Mouse (Mus musculus) embryonic facial prominence, embryonic 15.5 days (tissue): ENCODE results near the gene Ssc4d. TPM values are rescaled to one million over a fixed set of nuclear protein-coding genes. Genes with fewer than 3 reads are reported as not detected.

Source experiments
- ATAC-seq: fragments of 200-750 bp; cut with Nextera tagmentation; 2 replicates; pipeline ENCODE4 v1.8.0; 2017; ENCODE audit warnings: low read depth, moderate TSS enrichment; ENCODE audit not compliant: insufficient number of reproducible peaks, low FRiP score, low TSS enrichment
- H3K27ac ChIP-seq: fragments of 300-500 bp; sonication (generic); replicated peaks from 2 replicates; pipeline ENCODE4 v1.5.1; 2015; ENCODE audit warnings: mild to moderate bottlenecking, inconsistent platforms
- H3K27me3 ChIP-seq: fragments of 300-500 bp; sonication (generic); 2 replicates; pipeline ENCODE4 v1.6.1; 2015; ENCODE audit warnings: inconsistent platforms
- H3K36me3 ChIP-seq: fragments of 300-500 bp; sonication (generic); 2 replicates; pipeline ENCODE4 v1.6.1; 2015; ENCODE audit warnings: mild to moderate bottlenecking, inconsistent platforms
- H3K4me1 ChIP-seq: fragments of 300-500 bp; sonication (generic); 2 replicates; pipeline ENCODE4 v1.6.1; 2015; ENCODE audit warnings: inconsistent platforms
- H3K4me2 ChIP-seq: fragments of 300-500 bp; sonication (generic); replicated peaks from 2 replicates; pipeline ENCODE4 v1.6.1; 2015; ENCODE audit warnings: mild to moderate bottlenecking, inconsistent platforms
- H3K4me3 ChIP-seq: fragments of 300-500 bp; sonication (generic); replicated peaks from 2 replicates; pipeline ENCODE4 v1.5.1; 2015; ENCODE audit warnings: mild to moderate bottlenecking, inconsistent platforms
- H3K9ac ChIP-seq: fragments of 300-500 bp; sonication (generic); 2 replicates; pipeline ENCODE4 v1.6.1; 2015; ENCODE audit warnings: inconsistent platforms
- H3K9me3 ChIP-seq: fragments of 300-500 bp; sonication (generic); replicated peaks from 2 replicates; pipeline ENCODE4 v1.6.1; 2016; ENCODE audit warnings: inconsistent platforms
- WGBS: fragments of 180-500 bp; shearing (Covaris S2); methylation state at CpG from one replicate; pipeline ENCODE4 v1.1.7; 2015; 5-methylcytosine and 5-hydroxymethylcytosine counted together
- polyA plus RNA-seq: library from polyadenylated mRNA; unstranded; fragments of >200 nt; fragmentation: Nextera tagmentation; extraction: Ambion mirVana; gene quantifications from 2 replicates; pipeline ENCODE4 v1.2.1, GENCODE M21; 2015

Ssc4d gene
- polyA plus RNA-seq, 1 experiment from 2014 or later = 3.4 TPM

GRCm38 (mm10) chr5:135975893-135976668 is 1.8 kb upstream of the Ssc4d start:
- no peaks in the 10 kb centered on the region for H3K9me3 ChIP-seq
- ATAC-seq = no peak
- H3K27ac ChIP-seq = no peak overlapping the region
- no peaks in the 10 kb centered on the region for H3K36me3 ChIP-seq
- no peak overlapping the region for H3K9ac ChIP-seq
- H3K27me3 ChIP-seq = no peaks in the 10 kb centered on the region
- WGBS = 91% methylated on average over 8 of the region's 8 CpGs
- peaks cover 6% of the 10 kb centered on the region; the same call in 1 of the 2 replicates for H3K4me1 ChIP-seq
- H3K4me2 ChIP-seq = no peak overlapping the region
- no peak overlapping the region for H3K4me3 ChIP-seq

GRCm38 (mm10) chr5:135971876-135972275 is 2.5 kb downstream of the Ssc4d start:
- Histone ChIP-seq H3K27me3 (no peaks in the 10 kb centered on the region), H3K9ac (no peak overlapping the region), H3K36me3 (no peaks in the 10 kb centered on the region), H3K4me3 (no peak overlapping the region), H3K9me3 (no peaks in the 10 kb centered on the region), H3K4me1 (peaks cover 6% of the 10 kb centered on the region; the same call in 1 of the 2 replicates), H3K4me2 (no peak overlapping the region), H3K27ac (no peak overlapping the region)
- no peak for ATAC-seq
- WGBS = 87% methylated on average over 7 of the region's 7 CpGs

GRCm38 (mm10) chr5:135970247-135970646 is 4.1 kb downstream of the Ssc4d start:
- Histone ChIP-seq H3K9me3 (no peaks in the 10 kb centered on the region), H3K27me3 (no peaks in the 10 kb centered on the region), H3K36me3 (no peaks in the 10 kb centered on the region), H3K4me3 (no peak overlapping the region), H3K4me2 (no peak overlapping the region), H3K9ac (no peak overlapping the region), H3K4me1 (peaks cover 11% of the 10 kb centered on the region), H3K27ac (no peak overlapping the region)
- no peak for ATAC-seq
- WGBS = 75% methylated on average over 6 of the region's 6 CpGs

- no peak overlapping the region for H3K4me3 ChIP-seq
- H3K27ac ChIP-seq = no peak overlapping the region
- H3K4me2 ChIP-seq = no peak overlapping the region
- H3K9ac ChIP-seq = no peak overlapping the region
- no peaks in the 10 kb centered on the region for H3K36me3 ChIP-seq
- WGBS = 52% methylated on average over 1 of the region's 1 CpGs
- peaks cover 8% of the 10 kb centered on the region for H3K4me1 ChIP-seq
- H3K9me3 ChIP-seq = no peaks in the 10 kb centered on the region
- ATAC-seq = no peak
- H3K27me3 ChIP-seq = no peaks in the 10 kb centered on the region
Measured at GRCm38 (mm10) chr5:135968781-135969180, 5.5 kb downstream of the Ssc4d start.

- 62% methylated on average over 9 of the region's 9 CpGs for WGBS
- H3K36me3 ChIP-seq = no peaks in the 10 kb centered on the region
- H3K27ac ChIP-seq = no peak overlapping the region
- peaks cover 16% of the 10 kb centered on the region for H3K4me1 ChIP-seq
- H3K4me2 ChIP-seq = no peak overlapping the region
- H3K9me3 ChIP-seq = no peaks in the 10 kb centered on the region
- no peaks in the 10 kb centered on the region for H3K27me3 ChIP-seq
- H3K9ac ChIP-seq = no peak overlapping the region
- ATAC-seq = no peak
- no peak overlapping the region for H3K4me3 ChIP-seq
Measured at GRCm38 (mm10) chr5:135966866-135967265, 7.5 kb downstream of the Ssc4d start.

- peaks cover 21% of the 10 kb centered on the region for H3K4me1 ChIP-seq
- no peak overlapping the region for H3K27ac ChIP-seq
- 11% methylated on average over 24 of the region's 24 CpGs for WGBS
- H3K27me3 ChIP-seq = no peaks in the 10 kb centered on the region
- peak overlapping the region; percentile 48 for H3K4me2 ChIP-seq
- H3K9ac ChIP-seq = no peak overlapping the region; the same call in 1 of the 2 replicates
- ATAC-seq = no peak
- peak overlapping the region; percentile 22 for H3K4me3 ChIP-seq
- H3K9me3 ChIP-seq = no peaks in the 10 kb centered on the region
- no peaks in the 10 kb centered on the region for H3K36me3 ChIP-seq
Measured at GRCm38 (mm10) chr5:135965501-135965930, 8.8 kb downstream of the Ssc4d start.

GRCm38 (mm10) chr5:135963280-135963627 is 11.1 kb downstream of the Ssc4d start:
- Histone ChIP-seq H3K4me3 (peak overlapping the region; percentile 71), H3K9ac (peak overlapping the region; percentile 85), H3K9me3 (no peaks in the 10 kb centered on the region), H3K36me3 (no peaks in the 10 kb centered on the region), H3K4me2 (peak overlapping the region; percentile 86), H3K4me1 (peaks cover 23% of the 10 kb centered on the region), H3K27me3 (no peaks in the 10 kb centered on the region), H3K27ac (peak overlapping the region; percentile 95)
- 6% methylated on average over 6 of the region's 6 CpGs for WGBS
- ATAC-seq = no peak

GRCm38 (mm10) chr5:135962492-135963279 is 11.6 kb downstream of the Ssc4d start:
- Histone ChIP-seq H3K4me1 (peaks cover 25% of the 10 kb centered on the region), H3K36me3 (no peaks in the 10 kb centered on the region), H3K4me2 (peak overlapping the region; percentile 86), H3K9me3 (no peaks in the 10 kb centered on the region), H3K27me3 (no peaks in the 10 kb centered on the region), H3K4me3 (peak overlapping the region; percentile 71), H3K9ac (peak overlapping the region; percentile 85), H3K27ac (peak overlapping the region; percentile 95)
- peak; percentile 96 for ATAC-seq
- under 1% methylated on average over 63 of the region's 64 CpGs for WGBS

- no peaks in the 10 kb centered on the region for H3K27me3 ChIP-seq
- peak overlapping the region; percentile 86 for H3K4me2 ChIP-seq
- 0% methylated on average over 11 of the region's 11 CpGs for WGBS
- peak overlapping the region; percentile 95 for H3K27ac ChIP-seq
- no peaks in the 10 kb centered on the region for H3K36me3 ChIP-seq
- H3K4me1 ChIP-seq = peaks cover 25% of the 10 kb centered on the region
- H3K9ac ChIP-seq = no peak overlapping the region
- H3K4me3 ChIP-seq = peak overlapping the region; percentile 71
- no peak for ATAC-seq
- no peaks in the 10 kb centered on the region for H3K9me3 ChIP-seq
Measured at GRCm38 (mm10) chr5:135962125-135962491, 12.2 kb downstream of the Ssc4d start.

GRCm38 (mm10) chr5:135960909-135961635 is 13.3 kb downstream of the Ssc4d start:
- no peak overlapping the region for H3K9ac ChIP-seq
- no peaks in the 10 kb centered on the region for H3K27me3 ChIP-seq
- H3K4me1 ChIP-seq = peaks cover 25% of the 10 kb centered on the region
- H3K27ac ChIP-seq = peak overlapping the region; percentile 95
- no peaks in the 10 kb centered on the region for H3K9me3 ChIP-seq
- 93% methylated on average over 15 of the region's 15 CpGs for WGBS
- no peak overlapping the region for H3K4me3 ChIP-seq
- H3K4me2 ChIP-seq = 0 out of 2 replicates have a peak overlapping the region, but pooled peaks have one; percentile 86
- H3K36me3 ChIP-seq = no peaks in the 10 kb centered on the region
- no peak for ATAC-seq

- no peaks in the 10 kb centered on the region for H3K27me3 ChIP-seq
- H3K4me1 ChIP-seq = peaks cover 17% of the 10 kb centered on the region
- WGBS = 94% methylated on average over 7 of the region's 7 CpGs
- H3K4me2 ChIP-seq = no peak overlapping the region
- H3K4me3 ChIP-seq = no peak overlapping the region
- H3K27ac ChIP-seq = no peak overlapping the region; the same call in 1 of the 2 replicates
- H3K9ac ChIP-seq = no peak overlapping the region
- no peaks in the 10 kb centered on the region for H3K36me3 ChIP-seq
- H3K9me3 ChIP-seq = no peaks in the 10 kb centered on the region
- no peak for ATAC-seq
Measured at GRCm38 (mm10) chr5:135959911-135960310, 14.4 kb downstream of the Ssc4d start.
